Mouse (Mus musculus) myocyte (in vitro differentiated cells): ENCODE results near the gene Gm10964. TPM values are rescaled to one million over a fixed set of nuclear protein-coding genes. Genes with fewer than 3 reads are reported as not detected.
"Not testable (repeated sequence)": the region's sequence is repeated elsewhere in the genome, so short reads cannot be mapped to it uniquely, and the experiment has no call there.

Experiments used
- H3K27me3 ChIP-seq: one replicate; pipeline ENCODE4 v1.6.1; 2011; ENCODE audit not compliant: control insufficient read depth, insufficient read depth, insufficient read length
- H3K36me3 ChIP-seq: one replicate; pipeline ENCODE4 v1.6.1; 2011; ENCODE audit not compliant: control insufficient read depth, insufficient read depth
- H3K4me2 ChIP-seq: one replicate; pipeline ENCODE4 v1.6.1; 2011; ENCODE audit warnings: low read depth, control low read depth
- H3K4me3 ChIP-seq: one replicate; pipeline ENCODE4 v1.5.1; 2011; ENCODE audit warnings: mild to moderate bottlenecking, control low read depth, moderate library complexity
- H3K79me2 ChIP-seq: one replicate; pipeline ENCODE4 v1.6.1; 2011; ENCODE audit not compliant: control insufficient read depth, insufficient read depth
- H3ac ChIP-seq: one replicate; pipeline ENCODE4 v1.6.1; 2011; ENCODE audit not compliant: control insufficient read depth, insufficient read length
- CEBPB ChIP-seq: IDR thresholded peaks from 2 replicates; pipeline ENCODE4 v1.6.1; 2011; ENCODE audit warnings: mild to moderate bottlenecking, moderate library complexity; ENCODE audit not compliant: poor library complexity, insufficient read depth, severe bottlenecking
- E2F4 ChIP-seq: IDR thresholded peaks from one replicate; pipeline ENCODE4 v1.6.1; 2011; ENCODE audit warnings: mild to moderate bottlenecking, control low read depth, moderate library complexity; ENCODE audit not compliant: insufficient read depth
- MAX ChIP-seq: IDR thresholded peaks from one replicate; pipeline ENCODE4 v1.6.1; 2011; ENCODE audit warnings: low read depth, mild to moderate bottlenecking, control low read depth
- MYOD1 ChIP-seq, 3 experiments: IDR thresholded peaks; one replicate each; pipeline ENCODE4 v1.6.1; 2011; ENCODE audit warnings: control low read depth in 2 of 3, low read depth in 2 of 3, mild to moderate bottlenecking in 2 of 3, moderate library complexity in 1 of 3; ENCODE audit not compliant: insufficient read length in 2 of 3, control insufficient read depth in 1 of 3
- MYOG ChIP-seq, 3 experiments: IDR thresholded peaks; one replicate each; pipeline ENCODE4 v1.6.1; 2011; ENCODE audit warnings: control low read depth in 2 of 3, low read depth in 2 of 3, mild to moderate bottlenecking in 2 of 3; ENCODE audit not compliant: insufficient read length in 2 of 3, control insufficient read depth in 1 of 3, insufficient read depth in 1 of 3
- POLR2A ChIP-seq: IDR thresholded peaks from one replicate; pipeline ENCODE4 v1.6.1; 2011; ENCODE audit warnings: low read depth, mild to moderate bottlenecking, control low read depth, moderate library complexity; ENCODE audit not compliant: insufficient read length
- POLR2AphosphoS2 ChIP-seq: IDR thresholded peaks from one replicate; pipeline ENCODE4 v1.6.1; 2011; ENCODE audit warnings: low read depth, control low read depth; ENCODE audit not compliant: insufficient read length
- REST ChIP-seq: IDR thresholded peaks from one replicate; pipeline ENCODE4 v1.6.1; 2011; ENCODE audit warnings: mild to moderate bottlenecking, control low read depth, moderate library complexity; ENCODE audit not compliant: insufficient read depth, insufficient read length
- SRF ChIP-seq: IDR thresholded peaks from one replicate; pipeline ENCODE4 v1.6.1; 2011; ENCODE audit warnings: low read depth; ENCODE audit not compliant: control insufficient read depth, insufficient read length
- TCF12 ChIP-seq: IDR thresholded peaks from one replicate; pipeline ENCODE4 v1.6.1; 2011; ENCODE audit warnings: mild to moderate bottlenecking, control low read depth; ENCODE audit not compliant: poor library complexity, insufficient read depth, severe bottlenecking
- TCF3 ChIP-seq: IDR thresholded peaks from one replicate; pipeline ENCODE4 v1.6.1; 2011; ENCODE audit warnings: low read depth, control low read depth; ENCODE audit not compliant: insufficient read length
- USF1 ChIP-seq: IDR thresholded peaks from one replicate; pipeline ENCODE4 v1.6.1; 2011; ENCODE audit warnings: low read depth, mild to moderate bottlenecking, control low read depth, moderate library complexity
- polyA plus RNA-seq: library from polyadenylated mRNA; unstranded; fragments of >200 nt; fragmentation: generic; extraction: Trizol; gene quantifications from one replicate; pipeline ENCODE4 v1.2.1, GENCODE M21; 2012; ENCODE audit warnings: missing spikeins

The Gm10964 gene
- polyA plus RNA-seq, 1 experiment, result not detected

- Histone ChIP-seq H3K4me2 (no peak overlapping the region), H3K27me3 (no peaks in the 10 kb centered on the region), H3K79me2 (peaks cover 84% of the 10 kb centered on the region), H3ac (no peak overlapping the region), H3K4me3 (no peak overlapping the region), H3K36me3 (no peaks in the 10 kb centered on the region)
- no peak for TF ChIP-seq E2F4
- no peak for TF ChIP-seq REST
- TF ChIP-seq CEBPB, result no peak
- TF ChIP-seq POLR2AphosphoS2, result no peak
Observed at GRCm38 (mm10) chr3:103787225-103787624, 48.1 kb downstream of the Gm10964 start.

GRCm38 (mm10) chr3:103789096-103789495 lies 49.9 kb downstream of the Gm10964 start:
- peak overlapping the region; percentile 65 for H3K4me3 ChIP-seq

GRCm38 (mm10) chr3:103789891-103790345 lies 50.8 kb downstream of the Gm10964 start:
- Histone ChIP-seq H3K79me2 (peaks cover 57% of the 10 kb centered on the region), H3K4me2 (peak overlapping the region; percentile 81), H3K4me3 (peak overlapping the region; percentile 65), H3ac (peak overlapping the region; percentile 79), H3K27me3 (no peaks in the 10 kb centered on the region), H3K36me3 (no peaks in the 10 kb centered on the region)
- TF ChIP-seq POLR2AphosphoS2 (peak; percentile 15), REST (no peak)

More at GRCm38 (mm10) chr3:103789096-103789495, 49.9 kb downstream of the Gm10964 start:
- no peak overlapping the region for H3ac ChIP-seq
- H3K36me3 ChIP-seq, result no peaks in the 10 kb centered on the region
- H3K79me2 ChIP-seq, result peaks cover 65% of the 10 kb centered on the region
- peak overlapping the region; percentile 81 for H3K4me2 ChIP-seq
- no peak for TF ChIP-seq CEBPB
- no peak for TF ChIP-seq POLR2A
- TF ChIP-seq E2F4, result no peak
- TF ChIP-seq TCF3, result no peak
- TF ChIP-seq TCF12, result no peak
- TF ChIP-seq MYOG (IDR thresholded peaks at IDR 0.05; ENCODE audit: control insufficient read depth in 1 of 3, insufficient read depth in 1 of 3, insufficient read length in 2 of 3, low read depth in 2 of 3), result no peak
- TF ChIP-seq SRF, result no peak
- H3K27me3 ChIP-seq, result no peaks in the 10 kb centered on the region

GRCm38 (mm10) chr3:103790346-103791145 lies 51.4 kb downstream of the Gm10964 start:
- Histone ChIP-seq H3K36me3 (no peaks in the 10 kb centered on the region), H3K27me3 (no peaks in the 10 kb centered on the region), H3K4me3 (peak overlapping the region; percentile 65), H3K4me2 (peak overlapping the region; percentile 81), H3ac (peak overlapping the region; percentile 79), H3K79me2 (peaks cover 50% of the 10 kb centered on the region)
- TF ChIP-seq MYOD1 (IDR thresholded peaks at IDR 0.05; ENCODE audit: control insufficient read depth in 1 of 3, insufficient read length in 2 of 3, low read depth in 2 of 3) (no peak), POLR2AphosphoS2 (peak; percentile 29)

DNA sequence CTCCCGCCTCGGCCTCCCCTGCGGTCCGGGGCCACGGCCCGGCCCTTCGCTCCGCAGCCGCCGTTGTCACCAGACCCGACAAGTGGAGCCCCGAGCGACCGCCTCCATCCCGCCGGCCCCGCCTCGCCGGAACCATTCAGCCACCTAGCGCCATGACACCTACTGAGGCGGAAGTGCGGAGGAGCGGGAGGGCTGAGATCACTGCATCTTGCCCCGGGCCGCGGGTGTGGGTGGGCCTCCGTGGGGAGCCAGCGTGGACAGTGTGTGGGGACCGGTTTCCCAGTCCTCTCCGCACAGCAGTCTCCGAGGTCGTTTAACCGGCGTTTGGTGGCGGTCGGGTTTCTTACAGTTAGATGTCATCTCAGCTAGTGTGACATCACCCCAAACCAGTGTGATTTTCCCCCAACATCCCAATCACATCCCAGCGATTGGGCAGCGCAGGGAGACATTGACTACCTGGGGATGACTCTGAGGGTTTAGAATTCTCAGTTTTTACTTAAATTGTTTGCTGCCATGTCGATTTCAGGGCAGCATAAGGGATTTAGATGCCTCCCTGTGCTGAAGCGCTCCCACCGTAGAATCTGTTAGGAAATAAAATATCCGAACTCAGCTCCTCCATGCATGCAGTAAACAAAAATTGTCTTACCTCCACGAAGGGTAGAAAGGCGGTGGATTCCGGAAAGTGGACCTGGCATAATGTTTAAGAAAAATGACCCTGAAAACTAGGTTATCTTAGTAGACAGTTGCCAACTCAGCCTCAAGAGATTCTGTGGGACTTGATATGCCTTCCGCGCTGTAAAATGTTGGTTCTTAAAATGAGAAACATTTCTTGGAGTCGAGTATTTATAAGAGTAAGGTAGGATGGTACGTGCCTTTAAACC lies 52.3 kb downstream of the Gm10964 start, which contains the start of gene Hipk1:
Gene Hipk1 (minus strand): TSS at position 334 of the 881 bp plus-strand sequence.
- H3K4me2 ChIP-seq, result peak within 1 kb of the TSS; percentile 81
- H3K4me3 ChIP-seq, result peak within 1 kb of the TSS; percentile 65
- peak within 1 kb of the TSS; percentile 79 for H3ac ChIP-seq
- TF ChIP-seq E2F4 (no peak), TCF12 (no peak), CEBPB (no peak), MYOG (IDR thresholded peaks at IDR 0.05; ENCODE audit: control insufficient read depth in 1 of 3, insufficient read depth in 1 of 3, insufficient read length in 2 of 3, low read depth in 2 of 3) (peak in 1 of 3 experiments; percentile 33), POLR2A (peak; percentile 88), POLR2AphosphoS2 (peak; percentile 90), SRF (no peak), USF1 (no peak), MAX (no peak), MYOD1 (IDR thresholded peaks at IDR 0.05; ENCODE audit: control insufficient read depth in 1 of 3, insufficient read length in 2 of 3, low read depth in 2 of 3) (no peak), REST (no peak), TCF3 (no peak)
- H3K79me2 ChIP-seq, result peaks cover 43% of the 10 kb centered on the region
- H3K36me3 ChIP-seq, result no peaks in the 10 kb centered on the region
- H3K27me3 ChIP-seq, result no peaks in the 10 kb centered on the region

DNA sequence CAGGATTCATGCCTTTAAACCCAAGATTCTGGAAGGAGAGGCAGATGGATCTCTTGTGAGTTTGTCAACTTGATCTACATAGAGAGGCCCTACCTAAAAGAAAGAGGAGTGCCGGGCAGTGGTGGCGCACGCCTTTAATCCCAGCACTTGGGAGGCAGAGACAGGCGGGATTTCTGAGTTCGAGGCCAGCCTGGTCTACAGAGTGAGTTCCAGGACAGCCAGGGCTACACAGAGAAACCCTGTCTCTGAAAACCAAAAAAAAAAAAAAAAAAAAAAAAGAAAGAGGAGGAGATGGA lies 52.9 kb downstream of the Gm10964 start:
- peak overlapping the region; percentile 65 for H3K4me3 ChIP-seq
- not testable (repeated sequence) for H3ac ChIP-seq, H3K27me3 ChIP-seq, H3K36me3 ChIP-seq
- H3K4me2 ChIP-seq, result peak overlapping the region; percentile 80
- H3K79me2 ChIP-seq, result peaks cover 37% of the 10 kb centered on the region
